23 mouse cellular contexts compared by ENCODE assay signal in the genomic region with DNA sequence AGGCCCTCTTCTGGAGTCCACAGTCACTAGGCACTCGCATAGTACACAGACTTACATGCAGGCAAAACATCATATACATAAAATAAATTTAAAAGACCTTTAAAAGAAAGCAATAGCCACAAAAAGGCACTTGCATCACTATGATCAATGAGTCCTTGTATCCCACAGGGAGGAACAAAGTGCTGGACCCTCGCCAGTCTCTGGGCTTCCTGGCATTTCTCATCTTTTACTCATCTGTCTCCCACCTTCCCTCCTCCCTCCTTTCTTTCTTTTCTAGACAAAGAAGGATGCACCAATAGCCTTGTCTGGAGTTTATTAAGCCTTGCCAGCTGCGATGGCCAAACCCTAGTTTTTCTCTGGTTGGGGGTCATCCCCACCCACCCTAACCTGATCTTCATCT.
DNase-seq lines count a peak whose midpoint lies in the region; TF ChIP-seq lines count a peak whose summit lies in the region.
"Had no signal": no experiment of that assay in that cellular context is flagged by ENCODE, and none has a peak within 500 bp of the region (broad histone marks: within the 10 kb centered on the region; RNA-seq: fewer than 3 reads in every experiment).

No protein-coding gene starts in this region.

- WGBS in lung, adult 2 months = 64% methylated on average over 3 of the region's 3 CpGs

- peak overlapping the region; percentile 35; the same call in 1 of the 2 replicates for H3K27ac ChIP-seq in brown adipose tissue, adult 24 weeks (replicated peaks; ENCODE audit: low read depth, low read length)
- H3K27ac ChIP-seq: embryonic facial prominence, embryonic 13.5 days; embryonic facial prominence, embryonic 15.5 days; forebrain, embryonic 10.5 days; forebrain, embryonic 12.5 days had no signal

- no peak overlapping the region for H3K4me3 ChIP-seq in lung, adult 2 months (replicated peaks; ENCODE audit: extremely low read depth, low read depth, low read length)
- no peak overlapping the region for H3K4me3 ChIP-seq in brown adipose tissue, adult 24 weeks (ENCODE audit: insufficient read depth, low read depth, low read length)
- H3K4me3 ChIP-seq: embryonic facial prominence, embryonic 13.5 days; embryonic facial prominence, embryonic 15.5 days; erythroblast, embryonic 14.5 days; forebrain, embryonic 10.5 days; forebrain, embryonic 12.5 days had no signal

- no peak for TF ChIP-seq CTCF in lung, adult 2 months (IDR thresholded peaks at IDR 0.05; ENCODE audit: insufficient read depth, low read length)

- DNase-seq in cerebellum, postnatal 10 days = peak; percentile 20 to 30
- DNase-seq in cerebellum, postnatal 25 days = no peak
- DNase-seq in lung, postnatal 10 days = peak; percentile 9
- no peak for DNase-seq in lung, adult 2 months
- peak; percentile 12 for DNase-seq in MN1 (ENCODE audit: low spot score)
- no peak for DNase-seq in kidney, adult 8-10 months
- DNase-seq in urinary bladder, postnatal 10 days (ENCODE audit: low spot score) = no peak
- DNase-seq: adrenal gland, adult 2 months; adrenal gland, postnatal 10 days; adrenal gland, postnatal 36 days; B cell, adult 2 months; cerebellum, adult 11 months; cerebellum, adult 18-20 months; cerebellum, adult 8-10 months; cerebellum, adult 9-11 months; cerebellum, postnatal 36 days; embryo, embryonic 11 days had no signal

- H3K4me1 ChIP-seq in lung, adult 2 months (ENCODE audit: control insufficient read depth, insufficient read depth, low read length) = peaks cover 4% of the 10 kb centered on the region
- H3K4me1 ChIP-seq in brown adipose tissue, adult 24 weeks (ENCODE audit: control insufficient read depth, insufficient read depth, insufficient read length, low read length) = peaks cover 4% of the 10 kb centered on the region; the same call in 1 of the 2 replicates
- H3K4me1 ChIP-seq: embryonic facial prominence, embryonic 13.5 days; embryonic facial prominence, embryonic 15.5 days; forebrain, embryonic 10.5 days; forebrain, embryonic 12.5 days had no signal

- no peak for TF ChIP-seq POLR2A in lung, adult 2 months (IDR thresholded peaks at IDR 0.05; ENCODE audit: borderline replicate concordance, extremely low read depth, low read depth, low read length)

Comparison
In these comparisons a context has a peak if more than half of its experiments do, and no peak if none do; other contexts are left out.
1. DNase-seq: peak in cerebellum, postnatal 10 days (2 of 2), lung, postnatal 10 days (single experiment) and MN1 (single experiment); none in cerebellum, postnatal 25 days (0 of 2), lung, adult 2 months (single experiment), kidney, adult 8-10 months (0 of 2) and urinary bladder, postnatal 10 days (single experiment).